In the genomic region with DNA sequence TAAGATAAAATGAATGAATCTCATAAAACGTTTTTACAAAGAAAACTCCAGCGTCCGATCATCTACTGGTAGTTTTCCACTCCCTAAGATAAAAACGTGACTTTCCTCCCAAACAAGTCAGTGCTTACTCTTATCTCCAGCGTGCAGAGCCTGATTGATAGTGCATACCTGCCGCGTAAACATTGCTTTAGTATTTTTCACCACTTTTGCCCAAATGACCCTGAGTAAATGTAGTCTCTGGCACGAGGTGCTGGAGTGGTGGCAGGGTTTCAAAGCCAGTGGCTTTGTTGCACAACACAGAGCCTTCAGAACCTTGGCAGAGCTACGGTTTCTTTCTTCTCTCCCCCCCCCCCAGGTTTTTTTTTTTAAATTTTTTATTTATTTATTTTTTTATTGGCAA, we compare ENCODE assay signal across 12 mouse cellular contexts. TPM values are rescaled to one million over a fixed set of nuclear protein-coding genes. Genes with fewer than 3 reads are reported as not detected.
A peak's percentile ranks its signal among the peaks of the same experiment; 100 is the strongest.
DNase-seq lines count a peak whose midpoint lies in the region; ATAC-seq and TF ChIP-seq lines count a peak whose summit lies in the region.
"Had no signal": no experiment of that assay in that cellular context is flagged by ENCODE, and none has a peak within 500 bp of the region (broad histone marks: within the 10 kb centered on the region; RNA-seq: fewer than 3 reads in every experiment).

No protein-coding gene starts in this region.

- H3K4me2 ChIP-seq in stomach, embryonic 16.5 days (ENCODE audit: low read depth, low read length): no peak overlapping the region
- H3K4me2 ChIP-seq in forebrain, embryonic 11.5 days (ENCODE audit: low read depth, low read length, severe bottlenecking): no peak overlapping the region

- ATAC-seq in stomach, embryonic 16.5 days (ENCODE audit: insufficient read depth, low FRiP score): peak; percentile 69; the same call in 1 of the 2 replicates
- no peak for ATAC-seq in forebrain, embryonic 11.5 days (replicated peaks; ENCODE audit: low FRiP score)
- ATAC-seq: intestine, postnatal 0 days had no signal

- TF ChIP-seq CTCF in lung, adult 2 months (IDR thresholded peaks at IDR 0.05; ENCODE audit: insufficient read depth, low read length): no peak

- peaks cover 3% of the 10 kb centered on the region; the same call in 1 of the 2 replicates for H3K4me1 ChIP-seq in lung, adult 2 months (ENCODE audit: control insufficient read depth, insufficient read depth, low read length)
- no peaks in the 10 kb centered on the region for H3K4me1 ChIP-seq in stomach, embryonic 16.5 days (ENCODE audit: control insufficient read depth, insufficient read depth, low read length)
- H3K4me1 ChIP-seq in forebrain, embryonic 11.5 days (replicated peaks; ENCODE audit: control insufficient read depth, insufficient read depth, low read length): no peaks in the 10 kb centered on the region
- H3K4me1 ChIP-seq: embryonic facial prominence, embryonic 10.5 days had no signal

- no peak for TF ChIP-seq POLR2A in lung, adult 2 months (IDR thresholded peaks at IDR 0.05; ENCODE audit: borderline replicate concordance, extremely low read depth, low read depth, low read length)

- 26% methylated on average over 9 of the region's 9 CpGs for WGBS in lung, adult 2 months
- 21% methylated on average over 9 of the region's 9 CpGs for WGBS in stomach, embryonic 16.5 days
- 89% methylated on average over 9 of the region's 9 CpGs for WGBS in forebrain, embryonic 11.5 days

- no peak overlapping the region for H3K9ac ChIP-seq in stomach, embryonic 16.5 days (ENCODE audit: low read length)
- no peak overlapping the region for H3K9ac ChIP-seq in forebrain, embryonic 11.5 days (ENCODE audit: low read length)

- no peak overlapping the region for H3K27ac ChIP-seq in stomach, embryonic 16.5 days (ENCODE audit: low read length)
- no peak overlapping the region for H3K27ac ChIP-seq in forebrain, embryonic 11.5 days (ENCODE audit: low read depth, low read length)
- H3K27ac ChIP-seq: embryonic facial prominence, embryonic 10.5 days had no signal

- H3K27me3 ChIP-seq in stomach, embryonic 16.5 days (ENCODE audit: control insufficient read depth, insufficient read depth, low read length): no peaks in the 10 kb centered on the region
- no peaks in the 10 kb centered on the region for H3K27me3 ChIP-seq in forebrain, embryonic 11.5 days (ENCODE audit: control insufficient read depth, insufficient read depth, low read length)

- H3K9me3 ChIP-seq in stomach, embryonic 16.5 days (replicated peaks; ENCODE audit: control insufficient read depth, low read length): no peaks in the 10 kb centered on the region
- H3K9me3 ChIP-seq in forebrain, embryonic 11.5 days (ENCODE audit: control insufficient read depth, low read length): no peaks in the 10 kb centered on the region
- H3K9me3 ChIP-seq: embryonic facial prominence, embryonic 10.5 days had no signal

- DNase-seq in heart, adult 11 months: peak; percentile 91
- DNase-seq in heart, postnatal 4 days: no peak
- peak; percentile 39 for DNase-seq in ovary, postnatal 36 days (ENCODE audit: low spot score)
- DNase-seq in ovary, postnatal 10 days (ENCODE audit: low spot score): no peak
- DNase-seq in lung, adult 2 months: peak; percentile 36
- DNase-seq in left cerebral cortex, postnatal 36 days (ENCODE audit: low spot score in 2 of 2): no peak
- DNase-seq in forebrain, embryonic 11.5 days (ENCODE audit: low spot score): no peak
- DNase-seq: kidney, postnatal 36 days; thymus, adult 18-20 months had no signal

- no peaks in the 10 kb centered on the region for H3K36me3 ChIP-seq in stomach, embryonic 16.5 days (ENCODE audit: control insufficient read depth, insufficient read depth, low read length)
- H3K36me3 ChIP-seq in forebrain, embryonic 11.5 days (ENCODE audit: control insufficient read depth, insufficient read depth, low read length): no peaks in the 10 kb centered on the region
- H3K36me3 ChIP-seq: embryonic facial prominence, embryonic 10.5 days had no signal

- intact Hi-C loops in left cerebral cortex, postnatal 36 days (cut with DNase I): no loop called here

- H3K4me3 ChIP-seq in lung, adult 2 months (replicated peaks; ENCODE audit: extremely low read depth, low read depth, low read length): no peak overlapping the region
- no peak overlapping the region for H3K4me3 ChIP-seq in stomach, embryonic 16.5 days (replicated peaks; ENCODE audit: low read length)
- no peak overlapping the region for H3K4me3 ChIP-seq in forebrain, embryonic 11.5 days (ENCODE audit: low read depth, low read length)
- H3K4me3 ChIP-seq: embryonic facial prominence, embryonic 10.5 days had no signal

RNA-seq across cellular contexts. Expression of a gene that starts 44.7 kb away (rescaled TPM):
- 10 to 100 TPM; 66.1 to 73.2 TPM for total RNA-seq in heart, postnatal 4 days (2021)
- polyA plus RNA-seq in lung, adult 2 months (2012; rRNA removed): 27.3 and 27.8 TPM in 2 replicates
- polyA plus RNA-seq in stomach, embryonic 16.5 days (2015; fragmentation: Nextera tagmentation; extraction: Ambion mirVana): 45.1 and 47.5 TPM in 2 replicates
- total RNA-seq in left cerebral cortex, postnatal 36 days (2021): 10 to 100 TPM; 92.0 to 97.1 TPM
- 22.2 and 24.4 TPM in 2 replicates for polyA plus RNA-seq in forebrain, embryonic 11.5 days (2014; fragmentation: Nextera tagmentation; extraction: Ambion mirVana)

Comparison
In these comparisons a context has a peak if more than half of its experiments do, and no peak if none do; other contexts are left out.
1. DNase-seq: peak in heart, adult 11 months (single experiment), ovary, postnatal 36 days (single experiment) and lung, adult 2 months (single experiment); none in heart, postnatal 4 days (single experiment), ovary, postnatal 10 days (single experiment), left cerebral cortex, postnatal 36 days (0 of 2) and forebrain, embryonic 11.5 days (single experiment).